Mouse (Mus musculus) large intestine, adult 2 months (tissue): ENCODE results near the gene Mtr. TPM values are rescaled to one million over a fixed set of nuclear protein-coding genes. Genes with fewer than 3 reads are reported as not detected.
"Not testable (repeated sequence)": the region's sequence is repeated elsewhere in the genome, so short reads cannot be mapped to it uniquely, and the experiment has no call there.

ENCODE experiments used
- DNase-seq: peaks from one replicate; pipeline ENCODE4 v3.0.0-alpha.2; 2012; ENCODE audit warnings: low read depth, low spot score
- WGBS: fragments of 180-500 bp; shearing (Covaris S2); methylation state at CpG from one replicate; pipeline ENCODE4 v1.1.7; 2018; 5-methylcytosine and 5-hydroxymethylcytosine counted together
- polyA plus RNA-seq: library from polyadenylated mRNA; depleted of rRNA; stranded (reverse); fragments of >200 nt; gene quantifications from 2 replicates; pipeline ENCODE4 v1.2.3, GENCODE M21; 2012; rRNA removed

Gene Mtr
- polyA plus RNA-seq, 1 experiment = 2.0 TPM

- DNase-seq = no peak
- WGBS = 71% methylated on average over 9 of the region's 9 CpGs
Measured at GRCm38 (mm10) chr13:12167276-12167675, 90.6 kb downstream of the Mtr start.

DNA sequence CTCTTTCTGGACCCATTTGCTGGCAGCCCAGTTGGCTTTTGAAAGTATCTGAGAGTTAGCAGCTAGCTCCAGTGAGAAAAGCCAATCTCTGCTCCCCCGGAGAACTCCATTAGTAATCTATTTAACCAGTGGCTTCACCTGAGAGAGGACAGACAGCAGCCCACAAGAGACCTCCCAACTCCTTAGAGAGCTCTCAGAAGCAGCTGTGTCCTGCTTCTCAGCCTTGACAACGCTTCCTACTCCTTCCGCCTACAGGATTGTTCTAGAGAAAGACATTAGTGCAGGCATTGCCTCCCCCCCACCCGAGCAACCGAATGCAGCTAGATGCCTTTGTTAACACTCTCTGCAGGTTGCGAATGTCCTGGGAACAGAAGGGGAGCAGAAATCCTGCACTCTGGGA, 91.5 kb downstream of the Mtr start:
- WGBS = 27% methylated on average over 6 of the region's 6 CpGs
- DNase-seq = no peak

- WGBS = 49% methylated on average over 8 of the region's 8 CpGs
- DNase-seq = no peak
Measured at GRCm38 (mm10) chr13:12165461-12166058, 92.4 kb downstream of the Mtr start.

- no peak for DNase-seq
- 87% methylated on average over 4 of the region's 4 CpGs for WGBS
Measured at GRCm38 (mm10) chr13:12162457-12162856, 95.5 kb downstream of the Mtr start.

DNA sequence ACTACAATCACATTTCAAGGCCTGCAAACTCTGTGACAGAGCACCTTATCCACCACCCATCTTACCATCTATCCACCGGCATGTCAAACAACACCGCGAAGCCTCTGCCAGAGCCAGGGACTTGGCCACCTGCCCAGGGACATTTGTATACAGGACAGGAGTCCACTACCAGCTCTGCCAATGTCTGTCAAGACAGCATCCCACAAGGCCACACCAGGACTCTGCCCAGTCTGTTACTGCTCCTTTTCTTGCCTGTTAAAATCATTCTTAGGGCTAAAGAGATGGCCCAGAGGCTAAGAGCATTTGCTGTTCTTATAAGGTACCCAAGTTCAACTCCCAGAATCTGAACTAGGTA, 97.8 kb downstream of the Mtr start:
- DNase-seq = no peak
- 45% methylated on average over 3 of the region's 3 CpGs for WGBS

- no peak for DNase-seq
- 43% methylated on average over 9 of the region's 9 CpGs for WGBS
Measured at GRCm38 (mm10) chr13:12159288-12160120, 98.4 kb downstream of the Mtr start.

- WGBS = 58% methylated on average over 11 of the region's 11 CpGs
- no peak for DNase-seq
Measured at GRCm38 (mm10) chr13:12153922-12154321, 104.0 kb downstream of the Mtr start.

DNA sequence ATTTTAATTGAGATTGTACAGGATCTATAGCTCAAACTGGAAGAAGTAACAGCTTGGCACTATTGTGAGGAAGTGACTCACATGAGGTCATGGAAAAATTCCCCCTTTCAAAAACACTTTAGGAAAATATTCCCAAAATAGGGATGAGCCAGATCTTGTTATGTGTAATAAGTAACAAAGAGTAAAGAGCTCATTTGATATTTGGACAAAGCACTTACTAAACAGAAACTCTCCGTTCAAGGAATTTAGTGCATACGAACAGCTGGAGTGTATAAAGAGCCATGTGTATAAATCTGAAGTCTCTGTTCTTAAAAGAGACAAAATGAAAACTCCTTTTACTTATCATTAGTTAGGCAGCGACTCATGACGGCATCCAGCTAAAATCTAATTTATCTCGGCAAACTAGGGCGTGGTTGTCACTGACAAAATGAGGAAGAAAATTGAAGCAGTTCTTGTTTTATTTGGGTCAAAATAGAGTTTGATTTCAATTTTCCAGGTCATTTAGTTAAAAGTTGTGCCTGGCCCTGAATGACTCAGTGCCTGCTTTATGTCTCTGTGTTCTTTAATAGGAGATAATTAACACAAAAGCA, 110.9 kb downstream of the Mtr start:
- DNase-seq = no peak
- whole genome bisulfite sequencing = 45% methylated on average over 6 of the region's 6 CpGs

DNA sequence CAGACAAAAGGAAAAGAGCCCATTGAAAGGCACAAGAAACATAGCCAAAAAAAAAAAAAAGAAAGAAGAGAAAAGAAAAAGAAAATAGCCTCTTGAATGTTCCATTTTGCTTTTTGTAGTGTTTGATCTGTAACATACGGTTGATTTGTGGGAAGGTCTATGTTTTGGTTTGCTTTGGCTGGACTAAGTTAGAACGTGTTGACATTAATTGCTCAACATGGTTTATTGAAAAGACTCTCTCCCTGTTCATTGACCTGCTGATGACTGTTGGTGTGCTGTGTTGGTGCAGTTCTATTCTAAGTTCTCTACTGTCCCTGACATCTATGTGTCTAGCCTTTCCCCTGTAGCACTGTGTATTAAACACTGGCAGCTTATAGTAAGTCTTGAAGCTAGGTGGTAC, 111.5 kb downstream of the Mtr start:
- DNase-seq = no peak
- WGBS = 49% methylated on average over 2 of the region's 2 CpGs

GRCm38 (mm10) chr13:12143347-12143746, 114.6 kb downstream of the Mtr start:
- DNase-seq = no peak
- WGBS = 92% methylated on average over 5 of the region's 5 CpGs

DNA sequence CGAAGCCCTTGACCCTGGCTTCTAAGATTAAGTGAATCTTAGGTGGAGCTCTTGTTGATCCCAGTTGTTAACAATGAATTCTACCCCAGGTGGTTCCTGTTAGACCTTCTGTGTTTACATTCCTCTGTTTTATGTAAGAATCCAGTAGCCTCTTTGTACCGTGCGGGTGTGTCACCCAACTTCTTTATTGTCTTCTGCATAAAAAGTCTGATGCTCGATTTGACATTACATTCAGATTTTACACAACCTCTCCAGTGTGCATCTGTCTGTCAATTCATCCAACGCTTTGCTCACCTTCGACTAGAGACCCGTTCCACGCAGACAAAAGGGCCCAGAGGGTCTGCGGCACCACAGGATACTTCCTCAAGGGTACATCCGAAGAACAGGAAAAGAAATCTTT, 121.5 kb downstream of the Mtr start:
- 67% methylated on average over 10 of the region's 10 CpGs for WGBS
- not testable (repeated sequence) for DNase-seq

- 52% methylated on average over 7 of the region's 7 CpGs for WGBS
- DNase-seq = no peak
Measured at GRCm38 (mm10) chr13:12133549-12133948, 124.4 kb downstream of the Mtr start.

Other genes with a start within 250 kb of the Mtr start
- gene Ryr2, start 151.2 kb downstream of the Mtr start, polyA plus RNA-seq = 0.68 and 0.86 TPM in 2 replicates
- 5.2 and 7.6 TPM in 2 replicates for gene Actn2, start 82.6 kb upstream of the Mtr start, polyA plus RNA-seq
- gene Heatr1, start 136.9 kb upstream of the Mtr start, polyA plus RNA-seq = 11.1 and 24.5 TPM in 2 replicates
- 29.1 and 48.6 TPM in 2 replicates for gene Lgals8, start 206.8 kb upstream of the Mtr start, polyA plus RNA-seq